In the genomic region with DNA sequence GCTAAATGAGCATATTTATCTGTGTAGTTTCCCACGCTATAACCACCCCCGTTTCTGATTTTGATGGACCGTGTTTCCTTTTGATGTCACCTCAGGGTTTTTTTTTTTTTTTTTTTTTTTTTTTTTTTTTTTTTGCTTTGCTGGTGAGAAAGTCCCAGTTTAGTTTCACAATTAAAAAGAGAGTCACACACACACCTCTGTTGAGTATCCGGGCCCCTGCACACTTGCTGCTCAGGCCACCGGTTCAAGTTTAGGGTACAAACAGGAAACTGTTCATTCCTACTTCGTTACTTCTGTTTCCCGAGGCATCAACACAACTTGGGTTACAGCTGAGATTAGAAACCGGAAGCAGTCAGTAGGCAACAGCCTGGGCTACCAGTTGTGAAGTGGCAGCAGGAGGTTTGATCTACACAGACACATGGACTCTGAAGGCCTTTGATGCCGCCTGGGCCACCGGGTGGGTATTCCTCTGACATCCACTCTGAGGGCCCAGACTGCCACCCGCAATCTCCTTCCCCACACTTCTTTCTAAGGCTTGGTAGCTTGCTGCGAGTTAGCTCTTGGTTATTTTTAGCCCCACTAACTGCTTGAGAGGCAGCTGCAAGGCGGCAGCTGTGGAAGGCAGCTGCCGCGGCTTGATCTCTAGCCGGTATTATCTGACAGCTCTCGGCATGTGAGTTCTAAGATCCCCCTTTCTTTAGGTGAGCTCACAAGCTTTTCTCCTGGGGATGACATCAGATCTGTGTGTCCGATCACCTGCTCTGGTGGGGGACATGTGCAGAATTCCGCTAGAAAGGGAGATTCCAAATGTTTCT, we compare ENCODE assay signal across 8 mouse cellular contexts. TPM values are rescaled to one million over a fixed set of nuclear protein-coding genes. Genes with fewer than 3 reads are reported as not detected.
A peak's percentile ranks its signal among the peaks of the same experiment; 100 is the strongest.
DNase-seq lines count a peak whose midpoint lies in the region; ATAC-seq and TF ChIP-seq lines count a peak whose summit lies in the region.

No protein-coding gene starts in this region.

- peak; percentile 44; the same call in 1 of the 2 replicates for ATAC-seq in lung, embryonic 14.5 days (ENCODE audit: insufficient read depth)
- no peak for ATAC-seq in forebrain, embryonic 14.5 days

- WGBS in lung, embryonic 14.5 days = 26% methylated on average over 19 of the region's 19 CpGs
- WGBS in forebrain, embryonic 14.5 days = 50% methylated on average over 19 of the region's 19 CpGs

- H3K4me2 ChIP-seq in lung, embryonic 14.5 days = peak overlapping the region; percentile 2; the same call in 1 of the 2 replicates
- no peak overlapping the region for H3K4me2 ChIP-seq in forebrain, embryonic 14.5 days (ENCODE audit: low read length)

- peak; percentile 67 for DNase-seq in lung, embryonic 14.5 days
- DNase-seq in lung, adult 18-20 months = no peak
- peak; percentile 67 for DNase-seq in forebrain, embryonic 14.5 days (ENCODE audit: low spot score)
- DNase-seq in induced T-regulatory cell, adult 2 months (ENCODE audit: low read depth) = peak; percentile 90
- DNase-seq in monocyte, adult 2 months (ENCODE audit: low read depth in 1 of 2, low spot score in 2 of 2) = peak; percentile 11 to 35
- no peak for DNase-seq in kidney, postnatal 14 days
- no peak for DNase-seq in cerebellum, adult 8-10 months
- DNase-seq in cerebellum, postnatal 14 days = no peak

- H3K36me3 ChIP-seq in lung, embryonic 14.5 days (ENCODE audit: insufficient read depth) = no peaks in the 10 kb centered on the region
- no peaks in the 10 kb centered on the region for H3K36me3 ChIP-seq in forebrain, embryonic 14.5 days (ENCODE audit: control insufficient read depth, insufficient read depth, low read length)

- H3K27me3 ChIP-seq in lung, embryonic 14.5 days (ENCODE audit: insufficient read depth, low read length) = no peaks in the 10 kb centered on the region
- no peaks in the 10 kb centered on the region for H3K27me3 ChIP-seq in forebrain, embryonic 14.5 days (replicated peaks; ENCODE audit: control insufficient read depth, insufficient read depth, low read length)

- H3K9ac ChIP-seq in lung, embryonic 14.5 days = no peak overlapping the region
- H3K9ac ChIP-seq in forebrain, embryonic 14.5 days (ENCODE audit: low read length) = no peak overlapping the region

- no peak for TF ChIP-seq CTCF in lung, embryonic 14.5 days (IDR thresholded peaks at IDR 0.05; ENCODE audit: low read depth)

- no peak overlapping the region for H3K27ac ChIP-seq in lung, embryonic 14.5 days (ENCODE audit: low read depth)
- peak overlapping the region; percentile 75 for H3K27ac ChIP-seq in forebrain, embryonic 14.5 days (ENCODE audit: low read depth, low read length)

- no peaks in the 10 kb centered on the region for H3K9me3 ChIP-seq in lung, embryonic 14.5 days (ENCODE audit: low read depth, low read length)
- H3K9me3 ChIP-seq in forebrain, embryonic 14.5 days (replicated peaks; ENCODE audit: control insufficient read depth, low read length) = no peaks in the 10 kb centered on the region

- H3K4me3 ChIP-seq in lung, embryonic 14.5 days (ENCODE audit: low read depth, low read length) = no peak overlapping the region
- no peak overlapping the region for H3K4me3 ChIP-seq in forebrain, embryonic 14.5 days (ENCODE audit: low read depth, low read length)

- 0 out of 2 replicates have a peak, but pooled peaks cover 14% of the 10 kb centered on the region for H3K4me1 ChIP-seq in lung, embryonic 14.5 days (ENCODE audit: insufficient read depth)
- H3K4me1 ChIP-seq in forebrain, embryonic 14.5 days (ENCODE audit: control insufficient read depth, insufficient read depth, low read length) = peaks cover 43% of the 10 kb centered on the region

RNA-seq across cellular contexts. Expression of a gene that starts 31.7 kb away (rescaled TPM):
- 0.88 and 0.96 TPM in 2 replicates for polyA plus RNA-seq in lung, embryonic 14.5 days (2014; fragmentation: Nextera tagmentation; extraction: Ambion mirVana)
- 85.8 and 91.8 TPM in 2 replicates for polyA plus RNA-seq in forebrain, embryonic 14.5 days (2014; fragmentation: Nextera tagmentation; extraction: Ambion mirVana)

Comparison
In these comparisons a context has a peak if more than half of its experiments do, and no peak if none do; other contexts are left out.
1. DNase-seq: peak in lung, embryonic 14.5 days (single experiment), forebrain, embryonic 14.5 days (single experiment), induced T-regulatory cell, adult 2 months (single experiment) and monocyte, adult 2 months (2 of 2); none in lung, adult 18-20 months (0 of 2), kidney, postnatal 14 days (single experiment), cerebellum, adult 8-10 months (single experiment) and cerebellum, postnatal 14 days (0 of 2).
2. RNA of a gene that starts 31.7 kb away (polyA plus RNA-seq): 85.8 to 91.8 TPM in forebrain, embryonic 14.5 days; 0.88 to 0.96 TPM in lung, embryonic 14.5 days; every median in the first group is over 10 times any median in the second.